Mouse (Mus musculus) kidney, embryonic 16.5 days (tissue): ENCODE results near the gene Plcd1. TPM values are rescaled to one million over a fixed set of nuclear protein-coding genes. Genes with fewer than 3 reads are reported as not detected.

ENCODE experiments used
- ATAC-seq: fragments of 200-750 bp; cut with Nextera tagmentation; 2 replicates; pipeline ENCODE4 v1.8.0; 2017; ENCODE audit warnings: moderate TSS enrichment; ENCODE audit not compliant: low FRiP score, low TSS enrichment
- H3K27ac ChIP-seq: fragments of 300-500 bp; sonication (generic); 2 replicates; pipeline ENCODE4 v1.5.1; 2014; ENCODE audit warnings: low read length
- H3K27me3 ChIP-seq: fragments of 300-500 bp; sonication (generic); 2 replicates; pipeline ENCODE4 v1.6.1; 2014; ENCODE audit warnings: low read length, control low read depth, mixed read lengths; ENCODE audit not compliant: insufficient read depth
- H3K36me3 ChIP-seq: fragments of 300-500 bp; sonication (generic); 2 replicates; pipeline ENCODE4 v1.6.1; 2014; ENCODE audit warnings: low read length, control low read depth, mixed read lengths; ENCODE audit not compliant: insufficient read depth
- H3K4me1 ChIP-seq: fragments of 300-500 bp; sonication (generic); 2 replicates; pipeline ENCODE4 v1.6.1; 2014; ENCODE audit warnings: low read length, control low read depth, mixed read lengths; ENCODE audit not compliant: insufficient read depth
- H3K4me2 ChIP-seq: fragments of 300-500 bp; sonication (generic); replicated peaks from 2 replicates; pipeline ENCODE4 v1.6.1; 2014; ENCODE audit warnings: low read depth, low read length
- H3K4me3 ChIP-seq: fragments of 300-500 bp; sonication (generic); 2 replicates; pipeline ENCODE4 v1.5.1; 2014; ENCODE audit warnings: mild to moderate bottlenecking, low read length
- H3K9ac ChIP-seq: fragments of 300-500 bp; sonication (generic); replicated peaks from 2 replicates; pipeline ENCODE4 v1.6.1; 2014; ENCODE audit warnings: low read length
- H3K9me3 ChIP-seq: fragments of 300-500 bp; sonication (generic); 2 replicates; pipeline ENCODE4 v1.6.1; 2016; ENCODE audit warnings: low read length, control low read depth
- WGBS: fragments of 180-500 bp; shearing (Covaris S2); extraction: QIAGEN DNeasy Blood & Tissue Kit; methylation state at CpG from one replicate; pipeline ENCODE4 v1.1.7; 2014; 5-methylcytosine and 5-hydroxymethylcytosine counted together
- polyA plus RNA-seq: library from polyadenylated mRNA; unstranded; fragments of >200 nt; fragmentation: Nextera tagmentation; extraction: Ambion mirVana; gene quantifications from 2 replicates; pipeline ENCODE4 v1.2.1, GENCODE M21; 2015

Gene Plcd1
- polyA plus RNA-seq, 1 experiment from 2014 or later, result 26.9 TPM

GRCm38 (mm10) chr9:119037076-119037730 is 56.1 kb downstream of the Plcd1 start:
- H3K4me2 ChIP-seq, result no peak overlapping the region
- H3K27ac ChIP-seq, result 0 out of 2 replicates have a peak overlapping the region, but pooled peaks have one; percentile 29
- peaks cover 60% of the 10 kb centered on the region for H3K36me3 ChIP-seq
- no peak overlapping the region for H3K4me3 ChIP-seq
- H3K9me3 ChIP-seq, result no peaks in the 10 kb centered on the region
- no peak for ATAC-seq
- 63% methylated on average over 15 of the region's 15 CpGs for WGBS
- H3K9ac ChIP-seq, result no peak overlapping the region
- H3K27me3 ChIP-seq, result no peaks in the 10 kb centered on the region
- peaks cover 26% of the 10 kb centered on the region for H3K4me1 ChIP-seq

GRCm38 (mm10) chr9:119035836-119036235 is 57.5 kb downstream of the Plcd1 start:
- no peaks in the 10 kb centered on the region for H3K27me3 ChIP-seq
- peaks cover 53% of the 10 kb centered on the region for H3K36me3 ChIP-seq
- no peak overlapping the region for H3K4me2 ChIP-seq
- H3K4me1 ChIP-seq, result peaks cover 30% of the 10 kb centered on the region
- H3K27ac ChIP-seq, result 0 out of 2 replicates have a peak overlapping the region, but pooled peaks have one; percentile 2
- WGBS, result 65% methylated on average over 7 of the region's 7 CpGs
- no peak overlapping the region for H3K9ac ChIP-seq
- no peaks in the 10 kb centered on the region for H3K9me3 ChIP-seq
- H3K4me3 ChIP-seq, result no peak overlapping the region
- ATAC-seq, result no peak

- H3K4me2 ChIP-seq, result no peak overlapping the region
- H3K27me3 ChIP-seq, result no peaks in the 10 kb centered on the region
- peaks cover 51% of the 10 kb centered on the region for H3K36me3 ChIP-seq
- ATAC-seq, result no peak
- H3K4me1 ChIP-seq, result peaks cover 30% of the 10 kb centered on the region
- H3K9me3 ChIP-seq, result no peaks in the 10 kb centered on the region
- H3K27ac ChIP-seq, result peak overlapping the region; percentile 2; the same call in 1 of the 2 replicates
- H3K4me3 ChIP-seq, result no peak overlapping the region
- no peak overlapping the region for H3K9ac ChIP-seq
- WGBS, result 73% methylated on average over 29 of the region's 29 CpGs
Measured at GRCm38 (mm10) chr9:119034676-119035665, 58.3 kb downstream of the Plcd1 start.

- Histone ChIP-seq H3K9ac (no peak overlapping the region), H3K4me3 (no peak overlapping the region), H3K36me3 (peaks cover 47% of the 10 kb centered on the region), H3K27me3 (no peaks in the 10 kb centered on the region), H3K4me2 (no peak overlapping the region), H3K27ac (no peak overlapping the region), H3K9me3 (no peaks in the 10 kb centered on the region), H3K4me1 (peaks cover 33% of the 10 kb centered on the region)
- ATAC-seq, result no peak
- WGBS, result 73% methylated on average over 8 of the region's 8 CpGs
Measured at GRCm38 (mm10) chr9:119034069-119034468, 59.2 kb downstream of the Plcd1 start.

DNA sequence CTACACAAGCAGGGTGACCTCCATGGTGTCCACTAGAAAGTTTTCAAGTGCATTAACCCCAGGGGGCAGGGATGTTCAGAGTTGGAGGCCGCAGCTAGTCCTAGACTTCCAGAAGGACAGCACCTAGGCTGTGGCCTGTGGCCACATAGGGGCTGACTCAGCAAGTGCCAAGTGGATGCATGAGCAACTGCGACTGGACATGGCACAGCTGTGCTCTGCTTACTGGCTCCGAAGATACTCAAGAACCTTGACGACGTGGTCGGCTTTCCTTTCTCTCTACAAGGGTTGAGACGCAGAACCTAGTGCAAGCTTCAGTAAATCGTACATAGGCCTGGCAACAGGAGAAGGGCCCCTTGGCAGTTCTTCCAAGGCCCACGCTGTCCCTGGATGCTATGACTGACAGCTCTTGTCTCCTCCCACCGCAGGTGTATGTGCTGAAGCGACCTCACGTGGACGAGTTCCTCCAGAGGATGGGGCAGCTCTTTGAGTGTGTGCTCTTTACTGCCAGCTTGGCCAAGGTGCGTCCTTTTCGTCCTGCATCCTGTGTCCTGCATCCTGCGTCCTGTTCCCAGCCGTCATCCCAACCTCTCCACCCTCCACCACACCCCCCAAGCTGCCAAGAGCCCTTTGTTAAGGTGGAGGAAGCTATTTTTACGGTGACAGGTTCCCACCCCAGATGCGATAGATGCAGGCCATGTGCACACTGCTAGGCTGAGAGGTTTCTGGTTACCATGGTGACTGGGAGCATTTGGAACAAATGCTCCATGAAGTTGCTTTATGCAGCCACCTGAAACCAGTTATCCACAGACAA is 60.0 kb downstream of the Plcd1 start:
- Histone ChIP-seq H3K27ac (peak overlapping the region; percentile 25; the same call in 1 of the 2 replicates), H3K36me3 (peaks cover 46% of the 10 kb centered on the region), H3K4me3 (no peak overlapping the region), H3K9ac (no peak overlapping the region; the same call in 1 of the 2 replicates), H3K27me3 (no peaks in the 10 kb centered on the region), H3K4me2 (no peak overlapping the region), H3K9me3 (no peaks in the 10 kb centered on the region), H3K4me1 (peaks cover 33% of the 10 kb centered on the region)
- 54% methylated on average over 19 of the region's 19 CpGs for WGBS
- peak; percentile 44; the same call in 1 of the 2 replicates for ATAC-seq

DNA sequence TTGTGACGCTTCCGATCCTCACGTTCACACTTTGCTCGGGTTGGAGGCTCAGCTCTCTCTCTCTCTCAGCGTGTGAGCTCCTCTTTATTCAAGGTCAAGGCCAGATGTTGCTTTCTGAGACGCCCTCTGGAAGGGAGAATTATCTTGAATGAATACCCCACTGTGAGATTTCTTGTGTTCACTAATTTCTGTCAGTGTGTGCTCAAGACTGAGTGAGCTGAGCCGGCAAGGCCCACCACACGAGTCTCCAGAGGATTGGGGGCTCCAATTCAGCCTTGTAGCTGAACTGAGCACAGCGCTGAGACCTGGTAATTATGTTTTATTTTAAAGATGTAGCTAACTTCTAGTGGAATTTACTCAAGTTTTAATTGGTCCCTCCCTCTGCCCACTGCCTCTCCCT is 60.8 kb downstream of the Plcd1 start:
- peak overlapping the region; percentile 25; the same call in 1 of the 2 replicates for H3K27ac ChIP-seq
- WGBS, result 67% methylated on average over 9 of the region's 9 CpGs

DNA sequence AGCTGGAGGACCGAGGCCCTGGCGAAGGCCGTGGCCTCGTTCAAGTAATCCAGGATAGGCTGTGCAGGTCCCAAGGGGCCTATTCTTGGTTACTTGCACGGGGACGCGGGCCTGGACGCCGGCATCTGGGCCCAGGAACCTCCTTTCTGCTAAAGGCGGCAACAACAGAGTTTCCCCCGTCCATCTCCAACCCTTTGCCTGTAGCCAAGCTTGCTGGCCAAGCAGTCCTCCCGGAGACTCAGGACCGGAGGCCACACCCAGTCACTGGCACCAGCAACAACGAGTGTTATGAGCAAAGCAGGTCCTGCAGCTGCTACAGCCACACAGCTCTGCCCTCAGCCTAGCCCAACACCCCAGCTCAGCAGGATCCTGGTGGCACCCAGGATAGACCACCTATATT is 61.5 kb downstream of the Plcd1 start:
- peaks cover 29% of the 10 kb centered on the region for H3K4me1 ChIP-seq
- H3K4me3 ChIP-seq, result no peak overlapping the region
- no peak for ATAC-seq
- H3K9ac ChIP-seq, result no peak overlapping the region
- 76% methylated on average over 14 of the region's 14 CpGs for WGBS
- no peaks in the 10 kb centered on the region for H3K27me3 ChIP-seq
- H3K36me3 ChIP-seq, result peaks cover 42% of the 10 kb centered on the region
- H3K4me2 ChIP-seq, result no peak overlapping the region
- peak overlapping the region; percentile 25; the same call in 1 of the 2 replicates for H3K27ac ChIP-seq
- no peaks in the 10 kb centered on the region for H3K9me3 ChIP-seq

More for the DNA sequence above, 60.8 kb downstream of the Plcd1 start:
- H3K4me3 ChIP-seq, result no peak overlapping the region
- H3K4me1 ChIP-seq, result peaks cover 33% of the 10 kb centered on the region
- H3K36me3 ChIP-seq, result peaks cover 47% of the 10 kb centered on the region
- H3K4me2 ChIP-seq, result no peak overlapping the region
- no peak overlapping the region; the same call in 1 of the 2 replicates for H3K9ac ChIP-seq
- no peaks in the 10 kb centered on the region for H3K27me3 ChIP-seq
- ATAC-seq, result no peak
- H3K9me3 ChIP-seq, result no peaks in the 10 kb centered on the region

GRCm38 (mm10) chr9:119031038-119031437 is 62.3 kb downstream of the Plcd1 start:
- H3K9me3 ChIP-seq, result no peaks in the 10 kb centered on the region
- no peak overlapping the region for H3K9ac ChIP-seq
- no peak for ATAC-seq
- H3K4me3 ChIP-seq, result no peak overlapping the region
- no peaks in the 10 kb centered on the region for H3K27me3 ChIP-seq
- H3K4me2 ChIP-seq, result no peak overlapping the region
- peaks cover 31% of the 10 kb centered on the region for H3K4me1 ChIP-seq
- no peak overlapping the region for H3K27ac ChIP-seq
- 77% methylated on average over 4 of the region's 4 CpGs for WGBS
- peaks cover 37% of the 10 kb centered on the region for H3K36me3 ChIP-seq

DNA sequence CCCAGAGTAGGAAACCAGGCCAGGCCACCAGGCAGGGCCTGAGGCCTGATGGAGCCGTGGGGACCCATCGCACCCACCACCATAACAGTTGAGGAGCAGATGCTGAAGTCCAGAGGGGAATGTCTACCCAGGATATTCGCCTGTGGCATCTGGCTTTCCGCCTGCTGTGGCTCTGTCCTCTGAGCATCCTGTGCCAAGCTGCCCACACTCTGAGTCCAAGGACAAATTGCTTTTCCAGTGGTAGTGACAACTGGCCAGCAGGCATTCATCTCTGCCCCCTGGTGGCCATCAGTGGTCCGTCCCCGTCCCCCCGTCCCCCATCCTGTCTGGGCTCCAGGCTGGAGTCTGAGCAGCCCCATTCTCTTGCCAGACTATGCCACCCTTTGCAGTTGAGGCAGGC is 63.7 kb downstream of the Plcd1 start:
- H3K9ac ChIP-seq, result no peak overlapping the region
- 55% methylated on average over 7 of the region's 7 CpGs for WGBS
- peaks cover 41% of the 10 kb centered on the region for H3K4me1 ChIP-seq
- no peak overlapping the region for H3K27ac ChIP-seq
- peaks cover 27% of the 10 kb centered on the region for H3K36me3 ChIP-seq
- H3K4me2 ChIP-seq, result no peak overlapping the region
- H3K4me3 ChIP-seq, result no peak overlapping the region
- no peaks in the 10 kb centered on the region for H3K27me3 ChIP-seq
- no peak for ATAC-seq
- H3K9me3 ChIP-seq, result no peaks in the 10 kb centered on the region
